Mouse (Mus musculus) heart, embryonic 12.5 days (tissue): ENCODE data around the gene Agbl3. TPM values are rescaled to one million over a fixed set of nuclear protein-coding genes. Genes with fewer than 3 reads are reported as not detected.

ENCODE experiments used
- ATAC-seq: fragments of 200-750 bp; cut with Nextera tagmentation; 2 replicates; pipeline ENCODE4 v1.8.0; 2017; ENCODE audit warnings: moderate TSS enrichment, moderate library complexity; ENCODE audit not compliant: insufficient number of reproducible peaks, low FRiP score
- H3K27ac ChIP-seq: fragments of 300-500 bp; sonication (generic); 2 replicates; pipeline ENCODE4 v1.5.1; 2016; ENCODE audit warnings: mild to moderate bottlenecking, moderate library complexity; ENCODE audit not compliant: poor library complexity, severe bottlenecking
- H3K27me3 ChIP-seq: fragments of 300-500 bp; sonication (generic); replicated peaks from 2 replicates; pipeline ENCODE4 v1.6.1; 2016; ENCODE audit warnings: mild to moderate bottlenecking, moderate library complexity
- H3K36me3 ChIP-seq: fragments of 300-500 bp; sonication (generic); 2 replicates; pipeline ENCODE4 v1.6.1; 2016; ENCODE audit warnings: mild to moderate bottlenecking, moderate library complexity
- H3K4me1 ChIP-seq: fragments of 300-500 bp; sonication (generic); replicated peaks from 2 replicates; pipeline ENCODE4 v1.6.1; 2016; ENCODE audit warnings: mild to moderate bottlenecking
- H3K4me2 ChIP-seq: fragments of 300-500 bp; sonication (generic); 2 replicates; pipeline ENCODE4 v1.6.1; 2016; ENCODE audit warnings: mild to moderate bottlenecking, moderate library complexity
- H3K4me3 ChIP-seq: fragments of 300-500 bp; sonication (generic); 2 replicates; pipeline ENCODE4 v1.5.1; 2016; ENCODE audit warnings: mild to moderate bottlenecking
- H3K9ac ChIP-seq: fragments of 300-500 bp; sonication (generic); 2 replicates; pipeline ENCODE4 v1.6.1; 2016; ENCODE audit warnings: mild to moderate bottlenecking, moderate library complexity
- H3K9me3 ChIP-seq: fragments of 300-500 bp; sonication (generic); replicated peaks from 2 replicates; pipeline ENCODE4 v1.6.1; 2016; ENCODE audit warnings: mild to moderate bottlenecking, moderate library complexity
- WGBS: fragments of 180-500 bp; shearing (Covaris S2); methylation state at CpG from one replicate; pipeline ENCODE4 v1.1.7; 2016; 5-methylcytosine and 5-hydroxymethylcytosine counted together
- polyA plus RNA-seq: library from polyadenylated mRNA; unstranded; fragments of >200 nt; fragmentation: Nextera tagmentation; extraction: Ambion mirVana; gene quantifications from 2 replicates; pipeline ENCODE4 v1.2.1, GENCODE M21; 2016

Agbl3 gene
- polyA plus RNA-seq, 1 experiment from 2014 or later: 6.4 TPM

DNA sequence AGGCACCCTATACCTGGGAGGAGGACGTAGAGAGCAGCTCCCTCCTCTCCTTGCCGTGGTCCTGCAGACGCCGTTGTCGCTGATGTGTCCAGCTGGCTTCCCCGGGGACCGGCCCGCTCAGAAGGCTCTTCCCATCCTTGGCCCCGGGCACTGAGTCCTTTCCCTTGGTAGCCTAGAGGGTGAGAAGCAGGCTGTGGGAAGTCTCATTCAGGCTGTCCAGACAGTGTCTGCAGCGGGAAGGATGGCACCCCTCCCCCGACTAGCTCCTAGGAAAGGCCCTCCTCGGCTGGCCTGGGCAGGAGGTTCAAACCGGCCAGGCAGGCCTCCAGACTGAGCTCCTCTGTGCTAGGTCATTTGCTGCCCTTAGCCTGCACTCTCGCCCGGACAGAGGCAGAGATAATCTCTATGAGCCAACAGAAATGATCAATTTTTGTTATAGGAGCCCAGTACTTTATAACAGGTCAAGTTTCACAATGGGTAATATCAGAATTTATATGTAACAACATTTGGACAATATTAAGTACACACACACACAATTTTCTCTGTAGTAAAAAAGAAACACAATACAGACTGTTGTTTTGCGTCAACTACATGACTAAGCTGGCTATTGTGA lies 116.0 kb downstream of the Agbl3 start:
- no peak overlapping the region for H3K4me3 ChIP-seq
- H3K4me2 ChIP-seq: no peak overlapping the region
- H3K9ac ChIP-seq: no peak overlapping the region
- 61% methylated on average over 16 of the region's 16 CpGs for WGBS
- peaks cover 24% of the 10 kb centered on the region for H3K4me1 ChIP-seq
- no peaks in the 10 kb centered on the region for H3K9me3 ChIP-seq
- no peaks in the 10 kb centered on the region for H3K27me3 ChIP-seq
- peaks cover 73% of the 10 kb centered on the region for H3K36me3 ChIP-seq
- no peak overlapping the region for H3K27ac ChIP-seq
- ATAC-seq: no peak; the same call in 1 of the 2 replicates

DNA sequence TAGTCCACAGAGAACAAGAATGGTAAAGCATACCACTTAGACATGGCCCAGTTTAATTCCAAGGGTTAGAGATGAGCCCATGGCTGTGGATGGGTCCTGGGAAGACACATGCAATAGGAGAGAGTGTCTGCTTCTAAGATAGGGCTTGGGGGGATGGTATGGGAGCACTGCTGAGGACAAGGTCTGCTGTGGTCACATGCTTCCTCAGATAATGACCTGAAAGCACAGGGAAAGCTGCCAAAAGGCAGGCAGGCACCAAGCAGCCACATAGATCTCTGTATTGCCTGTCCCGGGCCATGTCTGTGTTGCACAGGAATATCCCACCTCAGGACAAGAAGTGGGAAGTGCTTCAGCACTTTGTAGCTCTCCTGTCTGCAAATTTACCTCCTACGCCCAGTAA lies 118.9 kb downstream of the Agbl3 start:
- Histone ChIP-seq H3K36me3 (peaks cover 52% of the 10 kb centered on the region), H3K4me1 (peaks cover 52% of the 10 kb centered on the region), H3K4me3 (no peak overlapping the region), H3K9ac (no peak overlapping the region), H3K4me2 (no peak overlapping the region), H3K9me3 (no peaks in the 10 kb centered on the region), H3K27me3 (no peaks in the 10 kb centered on the region), H3K27ac (peak overlapping the region; percentile 70)
- WGBS: 43% methylated on average over 2 of the region's 2 CpGs
- peak; percentile 54; the same call in 1 of the 2 replicates for ATAC-seq

DNA sequence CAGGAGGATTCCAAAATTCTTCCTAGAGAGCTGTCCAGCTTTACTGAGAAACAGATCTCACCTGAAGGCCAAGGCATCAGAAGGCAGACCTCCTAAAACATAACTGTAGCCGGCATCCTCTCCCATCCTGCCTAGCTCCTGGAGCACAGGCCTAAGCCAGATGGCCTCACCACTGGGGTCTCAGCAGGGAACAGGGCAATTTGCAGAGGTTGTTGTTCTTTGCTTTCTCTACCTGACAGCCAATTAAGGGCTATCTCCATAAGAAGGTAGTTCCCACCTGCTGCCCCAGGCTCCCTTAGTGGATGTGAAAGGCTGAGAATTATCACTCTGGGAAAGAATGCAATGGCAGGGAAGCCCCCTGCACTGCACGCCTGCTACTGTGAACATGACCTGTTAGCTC lies 120.8 kb downstream of the Agbl3 start:
- H3K27me3 ChIP-seq: no peaks in the 10 kb centered on the region
- H3K36me3 ChIP-seq: peaks cover 43% of the 10 kb centered on the region

DNA sequence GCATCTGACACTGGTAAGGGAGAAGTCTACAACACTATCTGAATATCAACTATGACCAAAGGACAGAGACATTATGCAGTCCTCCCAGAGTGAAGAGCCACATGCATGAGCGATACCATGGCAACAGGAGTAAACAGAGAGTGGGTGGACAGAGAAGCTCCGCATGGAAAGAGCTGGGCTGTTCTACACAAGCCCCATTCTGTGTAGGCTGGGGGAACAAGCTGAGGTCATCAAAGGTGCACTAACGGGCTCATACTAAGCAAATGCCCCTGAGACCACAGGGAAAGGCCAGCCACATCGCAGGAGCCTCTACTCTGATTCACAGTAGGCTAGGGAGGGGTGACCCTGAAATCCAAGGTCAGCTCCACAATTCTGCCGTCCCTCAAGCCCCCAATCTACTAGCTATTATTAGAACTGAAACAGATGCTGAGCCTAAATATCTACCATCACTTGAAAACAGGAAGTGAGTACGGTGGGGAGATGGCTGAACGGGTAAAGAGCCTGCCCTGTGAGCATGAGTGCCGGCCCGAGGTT lies 121.7 kb downstream of the Agbl3 start:
- Histone ChIP-seq H3K4me3 (no peak overlapping the region), H3K36me3 (peaks cover 46% of the 10 kb centered on the region), H3K4me1 (peaks cover 62% of the 10 kb centered on the region), H3K27ac (peak overlapping the region; percentile 57), H3K27me3 (no peaks in the 10 kb centered on the region), H3K4me2 (peak overlapping the region; percentile 36), H3K9ac (0 out of 2 replicates have a peak overlapping the region, but pooled peaks have one; percentile 34), H3K9me3 (no peaks in the 10 kb centered on the region)
- 26% methylated on average over 9 of the region's 9 CpGs for WGBS
- ATAC-seq: no peak

More for the DNA sequence above, 120.8 kb downstream of the Agbl3 start:
- H3K4me1 ChIP-seq: peaks cover 59% of the 10 kb centered on the region
- H3K4me3 ChIP-seq: no peak overlapping the region
- no peak overlapping the region for H3K4me2 ChIP-seq
- no peak for ATAC-seq
- 70% methylated on average over 2 of the region's 2 CpGs for WGBS
- no peaks in the 10 kb centered on the region for H3K9me3 ChIP-seq
- no peak overlapping the region for H3K27ac ChIP-seq
- no peak overlapping the region for H3K9ac ChIP-seq

DNA sequence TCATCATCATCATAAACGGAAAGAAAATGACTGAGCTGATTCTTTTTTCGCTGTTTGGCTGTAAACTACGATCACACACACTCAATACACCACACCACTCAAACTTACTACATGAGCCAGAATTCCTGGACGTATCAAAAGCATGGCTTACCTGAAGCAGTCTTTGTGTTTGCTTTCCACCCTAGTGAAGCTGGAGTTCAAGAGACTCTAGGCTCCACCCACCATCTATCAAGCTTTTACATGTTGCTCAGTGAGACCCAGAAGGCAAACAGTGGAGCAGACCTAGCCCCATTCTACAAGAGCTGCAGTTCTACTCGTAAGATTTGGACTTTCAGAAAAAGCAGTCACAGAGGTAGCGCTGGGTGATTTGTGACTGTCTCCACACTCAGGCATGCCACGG lies 122.3 kb downstream of the Agbl3 start:
- 74% methylated on average over 7 of the region's 7 CpGs for WGBS
- H3K9me3 ChIP-seq: no peaks in the 10 kb centered on the region
- ATAC-seq: no peak
- peak overlapping the region; percentile 57 for H3K27ac ChIP-seq
- no peak overlapping the region for H3K9ac ChIP-seq
- H3K27me3 ChIP-seq: no peaks in the 10 kb centered on the region
- H3K4me3 ChIP-seq: no peak overlapping the region
- H3K36me3 ChIP-seq: peaks cover 49% of the 10 kb centered on the region
- peak overlapping the region; percentile 36 for H3K4me2 ChIP-seq
- peaks cover 68% of the 10 kb centered on the region for H3K4me1 ChIP-seq

DNA sequence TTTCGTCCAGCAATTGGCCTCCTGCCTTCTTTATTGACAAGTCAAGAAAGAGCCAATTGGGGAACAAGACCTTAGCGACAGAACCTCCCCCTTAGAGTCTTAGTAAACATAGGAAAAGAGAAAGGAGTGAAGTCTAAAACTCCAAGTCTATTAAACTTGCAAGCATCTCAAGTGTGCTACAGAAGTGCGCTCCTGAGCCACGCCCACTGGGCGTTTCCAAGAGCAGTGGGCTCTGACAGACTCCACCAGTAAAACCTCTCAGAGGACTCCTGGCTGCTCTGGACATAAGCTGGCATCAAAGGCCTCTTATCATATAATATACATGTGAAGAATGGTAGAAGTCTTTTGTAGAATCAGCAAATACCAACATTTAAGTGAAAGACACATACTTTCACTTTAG lies 123.2 kb downstream of the Agbl3 start:
- Histone ChIP-seq H3K9ac (no peak overlapping the region), H3K9me3 (no peaks in the 10 kb centered on the region), H3K27ac (peak overlapping the region; percentile 57), H3K4me3 (no peak overlapping the region), H3K4me1 (peaks cover 73% of the 10 kb centered on the region), H3K4me2 (no peak overlapping the region), H3K27me3 (no peaks in the 10 kb centered on the region), H3K36me3 (peaks cover 49% of the 10 kb centered on the region)
- ATAC-seq: no peak
- WGBS: 79% methylated on average over 5 of the region's 5 CpGs

DNA sequence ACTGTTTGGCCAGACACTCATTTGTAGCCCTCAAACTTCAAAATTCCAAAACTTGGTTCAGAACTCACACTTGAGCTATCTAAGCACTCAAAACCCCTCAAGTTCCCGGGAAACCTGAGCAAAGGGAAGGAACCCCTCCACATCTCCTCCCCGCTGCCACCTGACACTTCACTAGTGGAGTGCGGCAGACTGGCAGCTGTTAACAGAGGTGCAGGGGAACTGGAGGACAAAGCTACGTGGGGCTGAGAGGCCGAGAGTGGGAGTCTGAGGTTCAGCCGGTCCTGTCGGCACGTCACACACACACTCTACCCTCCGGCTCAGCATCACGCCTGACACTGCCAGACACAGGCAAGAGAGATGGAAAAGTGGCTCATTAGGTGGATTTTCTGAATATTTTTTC lies 123.6 kb downstream of the Agbl3 start:
- H3K4me1 ChIP-seq: peaks cover 73% of the 10 kb centered on the region
- no peaks in the 10 kb centered on the region for H3K27me3 ChIP-seq
- H3K9me3 ChIP-seq: no peaks in the 10 kb centered on the region
- H3K9ac ChIP-seq: peak overlapping the region; percentile 48; the same call in 1 of the 2 replicates
- ATAC-seq: no peak
- H3K36me3 ChIP-seq: peaks cover 48% of the 10 kb centered on the region
- H3K27ac ChIP-seq: peak overlapping the region; percentile 57
- no peak overlapping the region for H3K4me3 ChIP-seq
- peak overlapping the region; percentile 35 for H3K4me2 ChIP-seq
- WGBS: 45% methylated on average over 10 of the region's 10 CpGs

DNA sequence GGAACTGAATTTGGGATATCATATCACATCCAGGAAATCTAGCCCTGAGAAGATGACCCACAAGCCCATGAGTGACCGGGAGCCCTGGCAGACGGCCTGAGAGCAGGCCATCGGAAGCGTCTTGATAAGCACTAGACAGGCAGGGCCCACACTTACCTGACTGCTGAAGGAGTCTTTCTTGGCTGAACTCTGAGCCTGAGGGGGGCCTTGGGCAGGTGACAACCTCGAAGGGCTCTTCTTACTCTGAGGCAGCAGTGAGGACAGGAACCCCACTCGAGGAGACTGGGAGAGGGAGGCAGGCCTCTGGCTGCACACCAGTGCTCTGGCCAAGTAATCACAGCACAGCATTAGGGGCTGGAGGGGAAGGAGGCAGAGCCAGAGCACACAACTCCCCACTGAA lies 124.1 kb downstream of the Agbl3 start:
- peaks cover 48% of the 10 kb centered on the region for H3K36me3 ChIP-seq
- peak overlapping the region; percentile 35 for H3K4me2 ChIP-seq
- 37% methylated on average over 6 of the region's 6 CpGs for WGBS
- H3K9ac ChIP-seq: peak overlapping the region; percentile 48
- no peak for ATAC-seq
- H3K9me3 ChIP-seq: no peaks in the 10 kb centered on the region
- H3K4me3 ChIP-seq: no peak overlapping the region
- H3K27me3 ChIP-seq: no peaks in the 10 kb centered on the region
- peak overlapping the region; percentile 57 for H3K27ac ChIP-seq
- H3K4me1 ChIP-seq: peaks cover 70% of the 10 kb centered on the region

DNA sequence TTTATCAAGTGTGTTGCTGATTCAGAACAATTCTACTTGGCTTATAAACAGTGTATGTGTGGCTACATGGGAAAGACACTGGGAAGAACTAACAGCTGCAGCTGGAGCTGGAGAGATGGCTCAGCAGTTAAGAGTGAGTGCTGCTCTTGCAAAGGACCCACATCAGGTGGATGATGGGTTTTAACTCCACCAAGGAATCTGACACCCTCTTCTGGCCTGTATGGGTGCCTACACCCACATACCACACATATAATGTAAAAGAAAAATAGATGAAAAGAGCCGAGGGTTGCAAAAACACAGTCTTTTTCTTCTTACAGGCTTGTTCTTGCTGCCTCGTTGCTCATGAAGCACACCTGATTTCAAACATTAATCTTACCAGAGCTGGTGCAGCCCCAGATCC lies 125.9 kb downstream of the Agbl3 start:
- Histone ChIP-seq H3K9ac (no peak overlapping the region), H3K4me3 (no peak overlapping the region), H3K27ac (no peak overlapping the region), H3K27me3 (no peaks in the 10 kb centered on the region), H3K36me3 (peaks cover 40% of the 10 kb centered on the region), H3K4me1 (peaks cover 62% of the 10 kb centered on the region), H3K9me3 (no peaks in the 10 kb centered on the region), H3K4me2 (no peak overlapping the region)
- ATAC-seq: no peak
- WGBS: 76% methylated on average over 2 of the region's 2 CpGs

DNA sequence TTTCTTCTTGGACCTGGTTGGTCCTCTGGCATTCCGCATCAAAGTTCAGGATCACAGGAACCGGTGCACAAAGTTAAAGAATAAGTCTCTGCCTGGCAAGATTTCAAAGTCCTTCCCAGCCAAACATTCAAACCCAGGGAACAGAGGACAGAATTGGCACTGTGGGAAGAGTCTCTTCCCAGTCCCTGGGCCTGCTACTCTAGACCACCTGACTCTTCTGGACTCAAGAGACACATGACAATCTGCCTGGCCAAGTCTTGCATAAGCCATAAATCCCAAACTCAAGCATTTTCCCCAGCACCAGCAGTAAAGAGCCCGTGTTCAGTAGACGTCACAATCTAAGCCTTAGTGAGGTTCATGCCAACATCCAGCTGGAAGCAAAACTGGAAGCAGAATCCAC lies 126.4 kb downstream of the Agbl3 start:
- H3K27ac ChIP-seq: 0 out of 2 replicates have a peak overlapping the region, but pooled peaks have one; percentile 12
- H3K36me3 ChIP-seq: peaks cover 36% of the 10 kb centered on the region
- ATAC-seq: no peak
- H3K27me3 ChIP-seq: no peaks in the 10 kb centered on the region
- WGBS: 94% methylated on average over 4 of the region's 4 CpGs
- no peak overlapping the region for H3K9ac ChIP-seq
- no peaks in the 10 kb centered on the region for H3K9me3 ChIP-seq
- peaks cover 57% of the 10 kb centered on the region for H3K4me1 ChIP-seq
- H3K4me3 ChIP-seq: no peak overlapping the region
- no peak overlapping the region for H3K4me2 ChIP-seq

DNA sequence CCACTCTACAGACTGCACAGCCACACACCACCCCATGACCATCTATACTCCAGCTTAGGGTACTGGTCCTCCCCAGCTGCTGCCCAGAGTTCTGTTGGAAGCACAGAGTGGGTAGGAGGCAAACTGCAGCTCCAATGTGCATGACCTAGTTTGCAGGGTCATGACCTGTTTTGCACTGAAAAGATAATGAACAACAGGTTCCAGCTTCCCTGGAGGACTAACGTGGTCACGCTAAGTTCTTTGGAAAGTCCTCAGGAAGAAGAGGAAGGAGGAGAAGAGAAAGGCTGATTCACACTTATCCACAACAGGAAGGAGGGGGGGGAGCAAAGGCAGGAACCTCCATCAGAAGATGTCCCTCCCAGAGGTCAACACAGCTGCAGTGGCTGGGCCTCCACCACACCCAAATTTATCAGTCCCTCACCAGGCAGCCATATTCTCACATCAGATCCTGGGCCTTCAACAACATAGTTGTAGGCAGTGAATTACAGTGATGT lies 126.9 kb downstream of the Agbl3 start:
- WGBS: 62% methylated on average over 2 of the region's 2 CpGs
- H3K4me2 ChIP-seq: no peak overlapping the region
- ATAC-seq: peak; percentile 54
- 0 out of 2 replicates have a peak overlapping the region, but pooled peaks have one; percentile 12 for H3K27ac ChIP-seq
- peaks cover 36% of the 10 kb centered on the region for H3K36me3 ChIP-seq
- H3K4me1 ChIP-seq: peaks cover 52% of the 10 kb centered on the region
- no peaks in the 10 kb centered on the region for H3K9me3 ChIP-seq
- no peak overlapping the region for H3K4me3 ChIP-seq
- no peaks in the 10 kb centered on the region for H3K27me3 ChIP-seq
- H3K9ac ChIP-seq: 0 out of 2 replicates have a peak overlapping the region, but pooled peaks have one; percentile 23
